Mouse (Mus musculus) E14TG2a.4 (cell line): ENCODE data around the gene Akna.

Experiments
- CTCF ChIP-seq: conservative IDR thresholded peaks from 2 replicates; pipeline ENCODE4 v1.5.1; 2014; ENCODE audit warnings: low read length
- NANOG ChIP-seq: IDR thresholded peaks from 2 replicates; pipeline ENCODE4 v1.6.1; 2014; ENCODE audit warnings: borderline replicate concordance, low read length, mixed read lengths
- POU5F1 ChIP-seq: IDR thresholded peaks from 2 replicates; pipeline ENCODE4 v1.6.1; 2014; ENCODE audit warnings: low read length, borderline replicate concordance

GRCm38 (mm10) chr4:63342491-63342890 is 60.7 kb downstream of the Akna start:
- TF ChIP-seq CTCF (no peak), POU5F1 (no peak), NANOG (no peak)
